Mouse (Mus musculus) heart, adult 2 months (tissue): Measurements from ENCODE around the gene Tmem8b.

Experiments used
- CTCF ChIP-seq: fragments of 200-600 bp; IDR thresholded peaks from 2 replicates; pipeline ENCODE4 v1.8.1; 2022; ENCODE audit warnings: antibody characterized with exemption, mild to moderate bottlenecking, moderate library complexity
- EP300 ChIP-seq: fragments of 200-500 bp; IDR thresholded peaks from 2 replicates; pipeline ENCODE4 v1.6.1; 2011; ENCODE audit warnings: low read depth, low read length, control low read depth; ENCODE audit not compliant: insufficient read depth
- POLR2A ChIP-seq: fragments of 200-500 bp; IDR thresholded peaks from 2 replicates; pipeline ENCODE4 v1.6.1; 2011; ENCODE audit warnings: mild to moderate bottlenecking, low read depth, low read length, control low read depth; ENCODE audit not compliant: insufficient read depth

DNA sequence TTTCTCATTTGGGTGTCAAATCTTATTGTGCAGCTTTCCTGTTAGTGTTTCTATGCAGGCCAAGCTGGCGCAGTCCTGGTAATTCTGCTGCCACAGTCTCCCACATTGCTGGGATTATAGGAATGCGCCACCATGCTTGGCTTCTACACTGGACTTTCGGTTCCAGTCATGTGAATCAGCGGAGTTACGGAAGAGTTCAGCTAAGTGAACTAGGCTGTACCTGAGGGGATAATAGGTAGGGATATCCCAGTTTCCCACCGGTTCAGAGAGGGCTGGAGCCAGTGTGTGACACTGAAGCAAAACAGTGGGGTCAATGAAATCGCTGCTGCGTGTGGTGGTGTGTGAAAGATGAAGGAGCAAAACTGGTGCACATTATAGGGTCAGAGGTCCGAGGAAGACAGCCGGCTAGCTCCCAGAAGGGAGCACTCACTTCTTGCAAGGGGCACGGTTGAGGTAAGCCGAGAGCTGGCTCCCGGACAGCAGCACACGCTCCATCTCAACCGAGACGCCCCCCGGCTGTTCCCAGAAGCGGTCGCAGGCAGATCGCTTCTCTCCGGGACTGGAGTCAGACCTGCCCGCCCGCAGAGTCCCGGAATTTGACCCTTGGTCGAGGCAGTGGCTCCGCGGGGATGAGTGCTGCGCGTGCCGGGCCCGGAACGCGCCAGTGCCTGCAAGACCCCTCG is 13.0 kb upstream of the Tmem8b start:
- TF ChIP-seq CTCF (no peak), EP300 (0 out of 2 replicates have a peak, but pooled peaks have one; percentile 36), POLR2A (no peak)
